Mouse (Mus musculus): Measurements from ENCODE around the gene Mrps12.

DNA sequence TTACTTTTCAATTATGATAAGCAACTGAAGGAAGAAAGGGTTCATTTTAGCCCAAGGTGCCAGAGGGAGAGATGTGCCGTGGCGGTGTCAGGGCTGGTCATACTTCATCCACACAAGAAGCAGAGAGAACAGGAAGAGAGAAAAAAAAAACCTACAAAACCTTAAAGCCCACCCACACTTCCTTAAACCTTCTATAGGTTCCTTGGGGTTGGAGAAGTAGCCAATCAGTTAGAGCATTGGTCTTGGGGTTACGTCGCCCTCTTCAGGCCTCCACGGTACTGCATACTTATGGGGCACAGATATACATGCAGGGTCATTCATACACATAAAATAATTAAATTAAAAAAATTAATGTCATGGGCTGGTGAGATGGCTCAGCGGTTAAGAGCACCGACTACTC lies 19.5 kb downstream of the Mrps12 start:
- TF ChIP-seq CTCF (IDR thresholded peaks at IDR 0.05; ENCODE audit: borderline replicate concordance, control insufficient read depth, extremely low read depth, insufficient read depth, low read length, poor library complexity) = no peak
- no peak for TF ChIP-seq POLR2A (IDR thresholded peaks at IDR 0.05; ENCODE audit: control insufficient read depth, extremely low read depth, insufficient read depth, low read length, poor library complexity)

Measured in thymus, adult 2 months (tissue).